Mouse (Mus musculus) embryonic fibroblast, embryonic 13.5 days (primary cell): Measurements from ENCODE around the gene Gm20388.

ENCODE experiments used
- CTCF ChIP-seq: IDR thresholded peaks from 2 replicates; pipeline ENCODE4 v1.5.1; 2011; ENCODE audit warnings: mild to moderate bottlenecking, control low read depth, low read length, moderate library complexity, borderline replicate concordance; ENCODE audit not compliant: insufficient read depth
- POLR2A ChIP-seq: IDR thresholded peaks from 2 replicates; pipeline ENCODE4 v1.6.1; 2011; ENCODE audit warnings: low read depth, mild to moderate bottlenecking, control low read depth, low read length, moderate library complexity

DNA sequence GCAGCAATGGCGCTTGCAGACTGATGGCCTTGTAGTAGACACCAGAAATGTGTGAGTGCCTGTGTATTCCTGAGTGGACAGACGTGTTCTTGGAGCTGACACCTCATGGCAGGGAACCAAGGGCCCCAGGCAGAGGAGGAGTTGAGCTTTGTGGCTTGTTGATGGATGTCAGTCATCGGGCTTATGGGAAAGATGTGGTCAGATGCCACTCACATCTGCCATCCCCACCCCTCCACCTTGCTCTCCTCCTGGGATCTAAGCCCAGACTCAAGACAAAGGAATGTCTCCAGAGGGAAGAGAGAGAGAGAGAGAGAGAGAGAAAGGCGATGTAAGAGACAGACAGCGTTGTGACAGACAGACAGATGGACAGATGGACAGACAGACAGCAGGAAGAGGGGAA is 1378.7 kb downstream of the Gm20388 start:
- TF ChIP-seq CTCF, result no peak
- no peak for TF ChIP-seq POLR2A
